Mouse (Mus musculus): Measurements from ENCODE around the gene Papola.

DNA sequence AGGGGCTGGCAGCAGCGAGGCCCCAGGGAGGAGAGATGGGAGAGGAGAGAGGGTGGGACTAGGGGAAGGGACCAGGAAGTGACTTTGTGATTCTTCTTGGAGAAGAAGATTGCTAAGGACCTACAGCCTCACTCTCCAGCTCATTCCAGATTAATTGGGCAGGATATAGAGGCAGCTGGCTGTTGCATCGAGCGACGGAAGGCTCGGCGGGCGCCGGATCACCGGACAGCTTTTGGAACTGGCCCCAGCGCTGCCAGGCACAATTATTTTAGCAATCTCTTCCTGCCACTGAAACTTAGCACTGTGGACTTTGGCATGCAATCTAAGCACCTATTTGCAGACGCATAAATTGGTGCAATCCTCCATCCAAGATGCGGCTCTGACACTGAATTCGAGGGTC is 92.4 kb downstream of the Papola start:
- TF ChIP-seq CHD2 (IDR thresholded peaks at IDR 0.05; ENCODE audit: low read depth, low read length), result no peak
- TF ChIP-seq ZNF384 (IDR thresholded peaks at IDR 0.05; ENCODE audit: low read depth, low read length), result no peak
- TF ChIP-seq MAFK (IDR thresholded peaks at IDR 0.05; ENCODE audit: insufficient read depth, low read depth, low read length), result no peak
- TF ChIP-seq ZC3H11A (IDR thresholded peaks at IDR 0.05; ENCODE audit: borderline replicate concordance, low read depth, low read length), result no peak
- TF ChIP-seq HCFC1 (IDR thresholded peaks at IDR 0.05; ENCODE audit: borderline replicate concordance, insufficient read depth, low read length), result no peak
